Mouse (Mus musculus) R1 (cell line): ENCODE data around the gene Utp11.

Experiments used
- DNase-seq: peaks from one replicate; pipeline ENCODE4 v3.0.0-alpha.2; 2018; ENCODE audit warnings: low read depth, low spot score

Gene Utp11

DNA sequence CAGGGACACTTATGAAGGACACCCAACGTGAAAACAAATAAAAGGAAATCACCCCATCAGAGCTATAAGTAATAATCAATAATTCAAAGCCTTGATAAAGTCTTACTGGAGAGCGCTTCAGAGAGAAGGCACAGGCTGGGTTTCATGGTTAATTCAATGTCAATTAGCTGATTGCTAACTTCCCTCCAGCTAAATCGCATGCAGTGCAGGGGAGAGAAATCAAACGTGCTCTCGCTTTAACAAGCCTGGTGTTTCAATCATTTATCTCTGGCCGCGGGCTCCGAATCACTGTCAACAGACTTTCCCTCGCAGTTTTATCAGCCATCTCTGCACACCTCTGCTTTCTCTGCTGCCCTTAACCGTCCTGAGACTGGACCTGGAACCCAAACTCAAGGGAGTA lies 60.5 kb downstream of the Utp11 start:
- DNase-seq: no peak

- DNase-seq: peak; percentile 97
Measured at GRCm38 (mm10) chr4:124631456-124631855, 61.9 kb downstream of the Utp11 start.
